Mouse (Mus musculus) testis, adult 2 months (tissue): Measurements from ENCODE around the gene Myg1. TPM values are rescaled to one million over a fixed set of nuclear protein-coding genes. Genes with fewer than 3 reads are reported as not detected.

Experiments used
- H3K27ac ChIP-seq: fragments of 200-500 bp; 2 replicates; pipeline ENCODE4 v1.5.1; 2012; ENCODE audit warnings: low read depth, low read length; ENCODE audit not compliant: control insufficient read depth, insufficient read depth
- H3K27me3 ChIP-seq: fragments of 200-500 bp; 2 replicates; pipeline ENCODE4 v1.6.1; 2012; ENCODE audit warnings: mild to moderate bottlenecking, low read length, moderate library complexity; ENCODE audit not compliant: control insufficient read depth, insufficient read depth
- H3K36me3 ChIP-seq: fragments of 200-500 bp; 2 replicates; pipeline ENCODE4 v1.6.1; 2012; ENCODE audit warnings: mild to moderate bottlenecking, low read length; ENCODE audit not compliant: control insufficient read depth, insufficient read depth
- H3K4me1 ChIP-seq: fragments of 200-500 bp; 2 replicates; pipeline ENCODE4 v1.6.1; 2012; ENCODE audit warnings: low read length; ENCODE audit not compliant: control insufficient read depth, insufficient read depth
- H3K4me3 ChIP-seq: fragments of 200-500 bp; 2 replicates; pipeline ENCODE4 v1.5.1; 2012; ENCODE audit warnings: low read depth, mild to moderate bottlenecking, low read length, moderate library complexity, mixed read lengths; ENCODE audit not compliant: control insufficient read depth
- CTCF ChIP-seq: fragments of 200-500 bp; IDR thresholded peaks from 2 replicates; pipeline ENCODE4 v1.5.1; 2012; ENCODE audit warnings: low read depth, mild to moderate bottlenecking, inconsistent platforms, low read length, moderate library complexity; ENCODE audit not compliant: control insufficient read depth, insufficient read depth, insufficient replicate concordance
- POLR2A ChIP-seq: fragments of 200-500 bp; IDR thresholded peaks from 2 replicates; pipeline ENCODE4 v1.6.1; 2012; ENCODE audit warnings: low read depth, mild to moderate bottlenecking, inconsistent platforms, low read length, moderate library complexity; ENCODE audit not compliant: control insufficient read depth
- polyA plus RNA-seq: library from polyadenylated mRNA; depleted of rRNA; stranded (reverse); fragments of >200 nt; gene quantifications from 2 replicates; pipeline ENCODE4 v1.2.3, GENCODE M21; 2012; rRNA removed

Gene Myg1
- polyA plus RNA-seq, 1 experiment = 30.3 TPM

DNA sequence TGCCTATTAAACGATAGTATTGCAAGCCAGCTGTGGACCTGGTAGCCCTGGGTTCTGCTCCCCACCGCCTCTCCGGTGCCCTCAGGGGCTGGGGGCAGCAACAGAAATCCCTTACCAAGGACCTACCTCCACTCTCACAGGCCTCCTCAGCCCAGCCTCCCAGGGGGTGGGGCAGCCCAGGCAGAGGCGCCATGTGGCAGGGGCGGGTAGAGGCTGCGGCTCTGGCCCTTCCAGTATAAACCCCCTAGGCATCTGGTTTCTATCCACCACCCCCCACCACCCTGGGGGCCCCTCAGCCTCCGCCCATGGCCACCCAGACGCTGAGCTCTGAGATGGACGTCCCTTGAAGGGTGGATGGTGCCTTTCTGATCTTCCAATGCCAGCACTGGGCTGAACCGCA lies 39.2 kb downstream of the Myg1 start:
- Histone ChIP-seq H3K4me1 (0 out of 2 replicates have a peak, but pooled peaks cover 2% of the 10 kb centered on the region), H3K27ac (no peak overlapping the region), H3K36me3 (no peaks in the 10 kb centered on the region), H3K27me3 (no peaks in the 10 kb centered on the region), H3K4me3 (no peak overlapping the region)
- TF ChIP-seq CTCF (no peak), POLR2A (no peak)

DNA sequence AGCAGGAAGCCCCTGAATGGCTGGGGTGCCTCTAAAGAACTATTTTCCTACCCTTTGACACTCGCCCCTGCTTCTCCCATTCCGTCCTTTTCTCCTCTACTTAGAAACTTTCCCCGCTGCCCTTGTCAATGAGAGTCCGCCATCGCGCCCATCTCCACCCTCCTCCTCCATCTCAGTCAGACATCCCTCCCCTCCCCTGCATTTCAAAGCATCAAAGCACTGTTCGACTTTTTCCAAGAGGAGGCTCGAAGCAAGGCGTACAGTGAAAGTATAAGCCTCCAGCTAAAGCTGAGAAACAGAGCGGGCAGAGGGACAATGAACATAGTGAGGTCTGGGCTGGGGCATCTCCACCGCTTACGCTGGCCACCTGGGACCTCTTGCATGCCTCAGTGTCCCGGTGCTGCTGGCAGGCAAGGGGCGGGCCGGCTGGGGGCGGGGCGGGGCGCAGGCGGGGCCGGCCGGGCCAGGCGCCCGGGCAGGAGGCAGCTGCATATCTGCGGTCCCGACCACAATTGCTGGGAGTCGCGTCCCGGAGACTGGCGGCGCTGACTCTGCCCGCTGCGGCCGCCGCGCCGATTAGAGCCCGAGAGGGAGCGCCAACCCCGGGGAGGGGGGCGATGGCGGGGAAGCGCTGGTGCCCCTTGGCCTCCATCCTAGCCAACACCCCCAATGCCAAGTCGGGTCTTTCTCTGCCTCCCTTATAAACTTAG lies 45.1 kb downstream of the Myg1 start:
- peaks cover 8% of the 10 kb centered on the region for H3K4me1 ChIP-seq
- H3K27ac ChIP-seq = peak overlapping the region; percentile 61
- H3K4me3 ChIP-seq = peak overlapping the region; percentile 84
- H3K36me3 ChIP-seq = no peaks in the 10 kb centered on the region
- TF ChIP-seq CTCF (no peak), POLR2A (no peak)
- no peaks in the 10 kb centered on the region for H3K27me3 ChIP-seq

DNA sequence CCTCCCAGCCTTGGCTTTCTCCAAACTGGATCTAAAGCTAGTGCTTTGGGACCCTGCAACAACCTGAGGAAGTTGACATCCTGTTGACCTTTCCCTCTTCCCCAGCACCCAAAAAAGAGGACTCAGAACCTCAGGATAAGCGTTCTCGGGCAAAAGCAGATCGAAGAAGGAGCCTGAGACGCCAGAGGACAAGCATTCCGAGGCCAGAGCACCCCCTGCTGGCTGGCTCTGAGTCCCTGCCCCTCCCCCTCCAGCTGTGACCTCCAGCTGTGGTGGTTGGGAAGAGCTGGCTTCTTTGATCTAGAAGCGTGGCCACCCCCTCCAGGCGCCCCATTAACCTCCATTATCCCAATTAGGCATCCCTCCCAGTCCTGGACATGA lies 45.6 kb downstream of the Myg1 start:
- Histone ChIP-seq H3K27ac (peak overlapping the region; percentile 61), H3K4me3 (peak overlapping the region; percentile 84), H3K27me3 (no peaks in the 10 kb centered on the region), H3K4me1 (peaks cover 10% of the 10 kb centered on the region), H3K36me3 (no peaks in the 10 kb centered on the region)
- TF ChIP-seq POLR2A (no peak), CTCF (peak; percentile 59; the same call in 1 of the 2 replicates)

DNA sequence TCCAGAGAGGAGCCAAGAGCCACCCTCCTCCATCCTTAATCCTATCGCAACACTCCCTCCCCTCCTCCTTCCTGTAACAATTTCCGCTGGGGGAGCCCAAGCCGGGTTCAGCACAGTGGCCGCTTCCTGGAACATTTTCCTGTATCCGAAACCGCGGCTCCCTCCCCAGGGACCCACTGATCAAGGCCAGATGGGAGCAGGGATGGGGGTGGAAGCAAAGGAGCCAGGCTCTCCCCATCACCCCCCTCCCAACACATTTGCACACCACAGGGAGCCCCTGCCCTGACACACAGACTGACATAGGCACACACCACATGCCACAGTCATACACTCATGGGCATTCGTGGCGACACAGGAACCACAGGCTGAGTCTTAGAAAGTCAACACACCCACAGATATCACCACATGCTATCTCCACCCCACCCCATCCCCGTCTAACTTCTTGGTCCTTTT lies 46.3 kb downstream of the Myg1 start:
- Histone ChIP-seq H3K27me3 (no peaks in the 10 kb centered on the region), H3K36me3 (no peaks in the 10 kb centered on the region), H3K4me3 (no peak overlapping the region), H3K4me1 (peaks cover 10% of the 10 kb centered on the region), H3K27ac (peak overlapping the region; percentile 34)
- TF ChIP-seq CTCF = no peak
- no peak for TF ChIP-seq POLR2A

DNA sequence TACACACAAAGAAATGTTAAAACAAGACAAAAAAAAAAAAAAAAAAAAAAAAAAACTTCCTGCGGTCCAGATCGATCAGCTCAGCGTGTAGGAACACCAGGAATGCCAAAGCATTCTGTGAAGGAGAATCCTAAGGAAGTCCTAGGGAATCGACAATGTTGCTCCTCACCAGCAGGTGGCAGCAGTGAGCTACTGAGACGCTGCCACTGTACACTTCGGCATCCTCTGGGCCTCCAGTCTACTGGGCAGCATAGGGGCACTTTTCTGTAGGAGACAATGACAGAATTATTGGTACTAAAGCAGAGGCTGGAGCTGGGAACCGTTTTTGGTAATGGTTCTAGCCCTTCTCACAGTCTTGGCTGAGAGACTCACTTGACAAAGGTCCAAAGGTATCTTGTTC lies 50.1 kb downstream of the Myg1 start:
- TF ChIP-seq POLR2A (no peak), CTCF (peak; percentile 99)
- H3K4me1 ChIP-seq = peaks cover 10% of the 10 kb centered on the region
- H3K4me3 ChIP-seq = no peak overlapping the region
- H3K36me3 ChIP-seq = no peaks in the 10 kb centered on the region
- peak overlapping the region; percentile 66; the same call in 1 of the 2 replicates for H3K27ac ChIP-seq
- no peaks in the 10 kb centered on the region for H3K27me3 ChIP-seq

- H3K27ac ChIP-seq = no peak overlapping the region
- no peak for TF ChIP-seq POLR2A
- no peak for TF ChIP-seq CTCF
- no peaks in the 10 kb centered on the region for H3K27me3 ChIP-seq
- H3K36me3 ChIP-seq = no peaks in the 10 kb centered on the region
- peaks cover 2% of the 10 kb centered on the region for H3K4me1 ChIP-seq
- H3K4me3 ChIP-seq = no peak overlapping the region
Observed at GRCm38 (mm10) chr15:102383671-102384070, 52.2 kb downstream of the Myg1 start.

DNA sequence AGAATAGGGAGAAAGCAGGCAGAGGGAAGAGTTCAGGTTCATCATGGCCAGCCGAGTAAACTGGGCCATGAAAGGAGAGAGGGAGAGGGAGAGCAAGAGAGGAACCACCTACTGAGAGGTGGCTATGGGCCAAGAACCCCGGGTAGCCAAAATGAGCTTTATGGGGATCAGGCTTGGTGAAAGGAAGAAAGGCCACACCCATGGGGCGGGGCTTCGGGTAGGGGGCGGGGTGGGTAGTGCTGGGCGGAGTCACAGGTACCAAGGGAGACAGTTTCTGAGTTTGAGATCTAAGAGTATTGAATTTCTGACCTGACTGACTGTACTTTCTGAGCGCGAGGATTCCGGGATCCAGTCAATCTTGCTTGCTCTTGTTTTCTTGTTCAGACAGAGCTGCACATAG lies 55.1 kb downstream of the Myg1 start:
- Histone ChIP-seq H3K27me3 (no peaks in the 10 kb centered on the region), H3K27ac (no peak overlapping the region), H3K4me1 (peaks cover 2% of the 10 kb centered on the region), H3K36me3 (no peaks in the 10 kb centered on the region), H3K4me3 (no peak overlapping the region)
- TF ChIP-seq POLR2A = no peak

Other genes with a start within 250 kb of the Myg1 start
- 6.5 and 6.9 TPM in 2 replicates for gene Tns2, start 231.3 kb upstream of the Myg1 start, polyA plus RNA-seq
- 42.1 and 46.6 TPM in 2 replicates for gene Spryd3, start 195.5 kb upstream of the Myg1 start, polyA plus RNA-seq
- 25.5 and 27.3 TPM in 2 replicates for gene Igfbp6, start 187.3 kb upstream of the Myg1 start, polyA plus RNA-seq
- 0.12 and 0.14 TPM in 2 replicates for gene Soat2, start 181.2 kb upstream of the Myg1 start, polyA plus RNA-seq
- 9.9 and 11.3 TPM in 2 replicates for gene Zfp740, start 128.5 kb upstream of the Myg1 start, polyA plus RNA-seq
- gene Csad, start 127.0 kb upstream of the Myg1 start, polyA plus RNA-seq = 23.1 and 27.3 TPM in 2 replicates
- gene Itgb7, start 99.8 kb upstream of the Myg1 start, polyA plus RNA-seq = 0.17 and 0.23 TPM in 2 replicates
- 2.6 and 3.9 TPM in 2 replicates for gene Rarg, start 74.2 kb upstream of the Myg1 start, polyA plus RNA-seq
- gene Gm9918, start 61.1 kb upstream of the Myg1 start, polyA plus RNA-seq = 0.08 and 0.10 TPM in 2 replicates
- gene Mfsd5, start 52.3 kb upstream of the Myg1 start, polyA plus RNA-seq = 12.1 and 14.3 TPM in 2 replicates
- 41.4 and 45.3 TPM in 2 replicates for gene Espl1, start 35.4 kb upstream of the Myg1 start, polyA plus RNA-seq
- gene Pfdn5, start 5.6 kb upstream of the Myg1 start, polyA plus RNA-seq = 296 and 331 TPM in 2 replicates
- 41.5 and 43.5 TPM in 2 replicates for gene Aaas, start 19.1 kb downstream of the Myg1 start, polyA plus RNA-seq
- 0.06 TPM in 1 of 2 replicates, not detected in the other for gene Sp7, start 35.5 kb downstream of the Myg1 start, polyA plus RNA-seq
- 17.0 and 18.5 TPM in 2 replicates for gene Sp1, start 74.4 kb downstream of the Myg1 start, polyA plus RNA-seq
- 131 and 168 TPM in 2 replicates for gene Amhr2, start 113.7 kb downstream of the Myg1 start, polyA plus RNA-seq
- 18.5 and 19.7 TPM in 2 replicates for gene Prr13, start 127.3 kb downstream of the Myg1 start, polyA plus RNA-seq
- gene Pcbp2, start 138.8 kb downstream of the Myg1 start, polyA plus RNA-seq = 1,040 and 1,129 TPM in 2 replicates
- gene Gm10337, start 172.0 kb downstream of the Myg1 start, polyA plus RNA-seq = not detected in 2 replicates
- 7.0 and 7.8 TPM in 2 replicates for gene Map3k12, start 185.4 kb downstream of the Myg1 start, polyA plus RNA-seq
- gene Tarbp2, start 186.5 kb downstream of the Myg1 start, polyA plus RNA-seq = 335 and 372 TPM in 2 replicates
- 0.67 and 0.77 TPM in 2 replicates for gene Npff, start 193.2 kb downstream of the Myg1 start, polyA plus RNA-seq